Mouse (Mus musculus) stomach, embryonic 14.5 days (tissue): ENCODE measurements around the gene Znfx1. TPM values are rescaled to one million over a fixed set of nuclear protein-coding genes. Genes with fewer than 3 reads are reported as not detected.

Source experiments
- ATAC-seq: fragments of 200-750 bp; cut with Nextera tagmentation; 2 replicates; pipeline ENCODE4 v1.8.0; 2017; ENCODE audit warnings: low read depth, moderate TSS enrichment; ENCODE audit not compliant: insufficient number of reproducible peaks, insufficient read depth, low FRiP score
- H3K27ac ChIP-seq: fragments of 300-500 bp; sonication (generic); 2 replicates; pipeline ENCODE4 v1.5.1; 2014; ENCODE audit warnings: mild to moderate bottlenecking, low read length, moderate library complexity, mixed read lengths
- H3K27me3 ChIP-seq: fragments of 300-500 bp; sonication (generic); 2 replicates; pipeline ENCODE4 v1.6.1; 2014; ENCODE audit warnings: low read length, control low read depth, mixed read lengths; ENCODE audit not compliant: control insufficient read depth, insufficient read depth
- H3K36me3 ChIP-seq: fragments of 300-500 bp; sonication (generic); 2 replicates; pipeline ENCODE4 v1.6.1; 2014; ENCODE audit warnings: mild to moderate bottlenecking, control low read depth, low read length, moderate library complexity, mixed read lengths; ENCODE audit not compliant: control insufficient read depth, insufficient read depth
- H3K4me1 ChIP-seq: fragments of 300-500 bp; sonication (generic); 2 replicates; pipeline ENCODE4 v1.6.1; 2014; ENCODE audit warnings: low read length, control low read depth, mixed read lengths; ENCODE audit not compliant: control insufficient read depth, insufficient read depth
- H3K4me2 ChIP-seq: fragments of 300-500 bp; sonication (generic); replicated peaks from 2 replicates; pipeline ENCODE4 v1.6.1; 2014; ENCODE audit warnings: low read depth, low read length, control low read depth
- H3K4me3 ChIP-seq: fragments of 300-500 bp; sonication (generic); 2 replicates; pipeline ENCODE4 v1.5.1; 2014; ENCODE audit warnings: low read depth, low read length, control low read depth
- H3K9ac ChIP-seq: fragments of 300-500 bp; sonication (generic); replicated peaks from 2 replicates; pipeline ENCODE4 v1.6.1; 2014; ENCODE audit warnings: low read depth, mild to moderate bottlenecking, control low read depth, low read length, moderate library complexity, mixed read lengths
- H3K9me3 ChIP-seq: fragments of 300-500 bp; sonication (generic); 2 replicates; pipeline ENCODE4 v1.6.1; 2016; ENCODE audit warnings: low read depth, low read length, control low read depth; ENCODE audit not compliant: control insufficient read depth
- WGBS: fragments of 180-500 bp; shearing (Covaris S2); extraction: QIAGEN DNeasy Blood & Tissue Kit; methylation state at CpG from one replicate; pipeline ENCODE4 v1.1.7; 2014; 5-methylcytosine and 5-hydroxymethylcytosine counted together
- polyA plus RNA-seq: library from polyadenylated mRNA; unstranded; fragments of >200 nt; fragmentation: Nextera tagmentation; extraction: Ambion mirVana; gene quantifications from 2 replicates; pipeline ENCODE4 v1.2.1, GENCODE M21; 2014

The Znfx1 gene
- polyA plus RNA-seq, 1 experiment from 2014 or later = 6.7 TPM

GRCm38 (mm10) chr2:167086836-167087235 lies 24.0 kb upstream of the Znfx1 start:
- Histone ChIP-seq H3K9me3 (no peaks in the 10 kb centered on the region), H3K27ac (no peak overlapping the region), H3K36me3 (no peaks in the 10 kb centered on the region), H3K4me2 (no peak overlapping the region), H3K9ac (no peak overlapping the region), H3K4me1 (no peaks in the 10 kb centered on the region), H3K4me3 (no peak overlapping the region), H3K27me3 (no peaks in the 10 kb centered on the region)
- no peak for ATAC-seq
- 48% methylated on average over 5 of the region's 5 CpGs for WGBS

GRCm38 (mm10) chr2:167086092-167086491 lies 23.3 kb upstream of the Znfx1 start:
- no peak for ATAC-seq
- 44% methylated on average over 11 of the region's 11 CpGs for WGBS
- H3K27ac ChIP-seq = no peak overlapping the region
- no peaks in the 10 kb centered on the region for H3K36me3 ChIP-seq
- H3K4me2 ChIP-seq = no peak overlapping the region
- no peaks in the 10 kb centered on the region for H3K4me1 ChIP-seq
- no peak overlapping the region for H3K9ac ChIP-seq
- no peaks in the 10 kb centered on the region for H3K9me3 ChIP-seq
- H3K4me3 ChIP-seq = no peak overlapping the region
- H3K27me3 ChIP-seq = no peaks in the 10 kb centered on the region

- ATAC-seq = no peak
- Histone ChIP-seq H3K4me3 (no peak overlapping the region), H3K9me3 (no peaks in the 10 kb centered on the region), H3K27me3 (no peaks in the 10 kb centered on the region), H3K36me3 (no peaks in the 10 kb centered on the region), H3K27ac (no peak overlapping the region), H3K9ac (no peak overlapping the region), H3K4me2 (no peak overlapping the region), H3K4me1 (peaks cover 5% of the 10 kb centered on the region; the same call in 1 of the 2 replicates)
- 18% methylated on average over 4 of the region's 4 CpGs for WGBS
Measured at GRCm38 (mm10) chr2:167081639-167082038, 18.8 kb upstream of the Znfx1 start.

- Histone ChIP-seq H3K4me3 (no peak overlapping the region), H3K4me1 (peaks cover 5% of the 10 kb centered on the region; the same call in 1 of the 2 replicates), H3K27me3 (no peaks in the 10 kb centered on the region), H3K9ac (no peak overlapping the region), H3K4me2 (no peak overlapping the region), H3K27ac (no peak overlapping the region), H3K36me3 (no peaks in the 10 kb centered on the region), H3K9me3 (no peaks in the 10 kb centered on the region)
- no peak for ATAC-seq
- 65% methylated on average over 6 of the region's 6 CpGs for WGBS
Measured at GRCm38 (mm10) chr2:167081135-167081534, 18.3 kb upstream of the Znfx1 start.

- H3K27me3 ChIP-seq = no peaks in the 10 kb centered on the region
- H3K27ac ChIP-seq = no peak overlapping the region
- no peak overlapping the region for H3K4me2 ChIP-seq
- no peak for ATAC-seq
- no peak overlapping the region for H3K4me3 ChIP-seq
- H3K9ac ChIP-seq = no peak overlapping the region
- H3K4me1 ChIP-seq = peaks cover 5% of the 10 kb centered on the region; the same call in 1 of the 2 replicates
- no peaks in the 10 kb centered on the region for H3K36me3 ChIP-seq
- WGBS = 58% methylated on average over 3 of the region's 3 CpGs
- H3K9me3 ChIP-seq = no peaks in the 10 kb centered on the region
Measured at GRCm38 (mm10) chr2:167080387-167080786, 17.6 kb upstream of the Znfx1 start.

GRCm38 (mm10) chr2:167079535-167080257 lies 16.9 kb upstream of the Znfx1 start:
- Histone ChIP-seq H3K27me3 (no peaks in the 10 kb centered on the region), H3K9me3 (no peaks in the 10 kb centered on the region), H3K4me2 (no peak overlapping the region), H3K27ac (no peak overlapping the region), H3K4me1 (peaks cover 5% of the 10 kb centered on the region; the same call in 1 of the 2 replicates), H3K9ac (no peak overlapping the region), H3K36me3 (no peaks in the 10 kb centered on the region), H3K4me3 (no peak overlapping the region)
- WGBS = 35% methylated on average over 18 of the region's 18 CpGs
- ATAC-seq = no peak

GRCm38 (mm10) chr2:167078931-167079495 lies 16.2 kb upstream of the Znfx1 start:
- WGBS = 34% methylated on average over 9 of the region's 9 CpGs
- H3K27me3 ChIP-seq = no peaks in the 10 kb centered on the region
- no peak overlapping the region for H3K27ac ChIP-seq
- H3K4me1 ChIP-seq = peaks cover 5% of the 10 kb centered on the region; the same call in 1 of the 2 replicates
- no peak overlapping the region for H3K9ac ChIP-seq
- no peak for ATAC-seq
- H3K4me2 ChIP-seq = no peak overlapping the region
- H3K36me3 ChIP-seq = no peaks in the 10 kb centered on the region
- no peak overlapping the region for H3K4me3 ChIP-seq
- no peaks in the 10 kb centered on the region for H3K9me3 ChIP-seq

- WGBS = 40% methylated on average over 7 of the region's 7 CpGs
Measured at GRCm38 (mm10) chr2:167078486-167078885, 15.7 kb upstream of the Znfx1 start.

More at GRCm38 (mm10) chr2:167078486-167078885, 15.7 kb upstream of the Znfx1 start:
- Histone ChIP-seq H3K27ac (no peak overlapping the region), H3K27me3 (no peaks in the 10 kb centered on the region), H3K4me1 (peaks cover 5% of the 10 kb centered on the region; the same call in 1 of the 2 replicates), H3K4me2 (no peak overlapping the region), H3K9me3 (no peaks in the 10 kb centered on the region), H3K9ac (no peak overlapping the region), H3K4me3 (no peak overlapping the region), H3K36me3 (no peaks in the 10 kb centered on the region)
- ATAC-seq = no peak
